Mouse (Mus musculus) embryo, embryonic 11 days (tissue): ENCODE data around the gene Runx3.

Source experiments
- DNase-seq: peaks from one replicate; pipeline ENCODE4 v3.0.0-alpha.2; 2015

The Runx3 gene

GRCm38 (mm10) chr4:135120342-135121100, at the start of gene Runx3:
TSS of gene Runx3 (plus strand) at chr4:135120652.
- DNase-seq = no peak

GRCm38 (mm10) chr4:135072671-135073070, 47.8 kb upstream of the Runx3 start:
- no peak for DNase-seq

GRCm38 (mm10) chr4:135073523-135073922, 46.9 kb upstream of the Runx3 start:
- no peak for DNase-seq

DNA sequence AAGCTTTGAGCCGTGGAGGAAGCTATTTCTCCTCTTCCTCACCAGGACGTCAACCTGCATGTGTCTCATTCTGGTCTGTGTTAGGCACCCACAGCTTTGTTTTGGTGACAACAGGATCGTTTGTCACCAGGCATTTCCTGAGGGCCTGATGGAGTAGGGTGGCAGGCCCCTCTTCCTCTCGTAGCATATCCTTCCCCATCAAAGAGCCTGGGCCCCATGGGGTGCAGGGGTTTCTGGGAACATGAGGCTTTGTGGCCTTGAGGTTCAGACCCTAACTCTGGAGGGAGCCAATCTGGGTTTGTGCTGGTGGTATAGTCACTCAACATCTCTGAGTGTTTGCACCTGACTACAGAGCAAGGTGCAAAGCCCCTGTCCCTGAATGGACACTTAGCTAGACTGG, 45.8 kb upstream of the Runx3 start:
- no peak for DNase-seq

DNA sequence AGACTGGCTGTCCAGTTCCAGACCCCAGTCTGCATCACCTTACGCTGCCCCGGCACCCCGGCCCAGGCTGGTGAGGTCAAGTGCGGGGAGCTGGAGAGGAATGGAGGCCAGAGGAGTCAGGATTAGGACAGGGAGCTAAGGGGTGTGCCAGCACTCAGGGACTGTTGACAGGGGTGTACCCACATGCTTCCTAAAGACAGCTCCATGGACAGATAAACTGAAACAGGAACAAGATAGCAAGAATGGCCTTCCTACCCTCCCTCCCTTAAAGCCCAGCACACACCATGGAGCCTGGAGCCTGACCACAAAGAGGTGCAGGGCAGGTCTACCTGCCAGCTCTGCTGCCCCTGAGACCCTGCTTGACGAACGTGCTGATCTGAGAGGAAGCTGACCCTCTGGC, 45.1 kb upstream of the Runx3 start:
- DNase-seq = no peak

- DNase-seq = no peak
Measured at GRCm38 (mm10) chr4:135076611-135077010, 43.8 kb upstream of the Runx3 start.

DNA sequence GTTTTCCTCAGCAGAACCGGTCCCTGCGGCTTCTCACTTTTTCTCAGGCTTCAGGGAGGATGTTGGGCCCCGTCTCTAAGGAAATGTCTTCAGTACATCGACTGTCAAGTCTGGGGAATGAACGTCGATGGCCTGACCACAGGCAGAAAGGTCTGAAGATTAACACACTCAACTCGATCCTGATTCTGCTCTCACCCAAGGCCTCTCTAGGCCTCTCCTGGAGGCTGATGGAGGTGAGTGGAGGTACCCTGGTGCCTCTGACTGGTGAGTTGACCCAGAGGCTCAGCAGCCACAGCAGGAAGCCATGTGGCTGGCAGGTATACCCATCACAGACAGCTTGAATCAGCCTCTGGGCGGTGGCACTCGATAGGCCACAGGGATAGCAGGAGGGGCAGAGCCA, 43.3 kb upstream of the Runx3 start:
- no peak for DNase-seq

DNA sequence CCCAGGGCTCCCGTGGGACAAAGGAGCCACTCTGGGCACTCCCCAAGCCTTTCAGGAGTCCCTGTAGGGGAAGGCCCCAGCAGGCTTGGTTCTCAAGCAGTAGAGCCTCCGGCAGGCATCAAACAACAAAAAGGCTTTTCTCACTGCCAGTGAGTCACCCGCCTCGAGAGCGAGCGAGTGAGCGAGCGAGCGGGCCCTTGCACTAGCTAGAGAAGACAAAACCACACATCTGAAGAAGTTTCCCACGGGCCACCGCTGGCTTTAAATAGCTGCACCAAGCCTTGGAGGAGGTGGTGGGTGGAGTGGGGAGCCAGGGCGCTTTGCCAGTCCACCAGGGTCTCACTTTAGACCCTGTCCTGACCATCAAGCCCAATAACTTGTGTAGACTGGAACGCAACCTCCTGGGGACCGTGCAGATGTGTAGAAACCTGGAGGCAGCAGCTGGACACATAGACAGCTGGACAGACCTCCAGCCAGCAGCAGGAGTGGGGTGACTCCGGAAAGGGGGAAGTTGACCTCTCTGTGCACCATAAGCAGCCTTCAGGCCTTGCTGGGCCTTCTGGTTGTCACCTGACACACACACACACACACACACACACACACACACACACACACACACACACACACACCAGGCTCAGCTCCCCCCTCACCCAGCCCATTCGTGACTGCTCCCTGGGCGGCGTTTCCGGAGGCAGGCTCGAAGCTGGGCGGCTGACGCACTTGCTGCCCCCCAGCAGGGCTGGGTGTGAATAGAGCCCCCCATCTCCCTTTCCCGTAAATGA, 40.4 kb upstream of the Runx3 start:
- peak; percentile 21 for DNase-seq

DNA sequence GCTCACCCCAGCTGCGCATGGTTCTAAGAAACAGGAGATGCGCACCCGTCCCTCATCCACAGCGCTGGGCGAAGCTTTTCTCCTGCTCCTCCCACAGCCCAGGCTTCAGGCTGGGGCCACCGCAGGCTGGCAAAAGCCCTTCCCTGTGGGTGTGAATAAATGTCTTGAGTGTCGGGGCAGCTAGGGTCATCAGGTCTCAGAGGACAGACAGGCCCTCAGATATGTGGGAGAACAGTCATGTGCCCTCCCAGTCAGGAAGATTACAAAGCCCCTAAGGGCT, 39.9 kb upstream of the Runx3 start:
- no peak for DNase-seq

DNA sequence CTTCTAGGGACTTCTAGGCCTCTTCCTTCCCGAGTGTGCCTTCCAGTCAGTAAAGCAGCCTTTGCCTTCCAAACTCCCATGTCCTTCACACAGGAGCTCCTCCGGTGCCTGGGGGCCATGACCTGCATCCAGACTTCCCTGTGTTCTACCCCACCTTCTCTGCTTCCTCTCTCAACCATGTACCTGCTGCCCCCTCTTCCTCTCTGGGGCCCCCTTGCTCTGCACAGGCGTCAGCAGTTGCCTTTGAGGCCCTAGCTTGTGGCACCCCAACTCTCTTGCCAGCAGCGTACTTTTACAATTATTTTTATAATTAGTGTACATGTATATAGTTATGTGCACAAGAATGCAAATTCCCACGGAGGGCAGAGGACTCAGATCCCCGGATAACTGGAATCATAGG, 37.4 kb upstream of the Runx3 start:
- no peak for DNase-seq

DNA sequence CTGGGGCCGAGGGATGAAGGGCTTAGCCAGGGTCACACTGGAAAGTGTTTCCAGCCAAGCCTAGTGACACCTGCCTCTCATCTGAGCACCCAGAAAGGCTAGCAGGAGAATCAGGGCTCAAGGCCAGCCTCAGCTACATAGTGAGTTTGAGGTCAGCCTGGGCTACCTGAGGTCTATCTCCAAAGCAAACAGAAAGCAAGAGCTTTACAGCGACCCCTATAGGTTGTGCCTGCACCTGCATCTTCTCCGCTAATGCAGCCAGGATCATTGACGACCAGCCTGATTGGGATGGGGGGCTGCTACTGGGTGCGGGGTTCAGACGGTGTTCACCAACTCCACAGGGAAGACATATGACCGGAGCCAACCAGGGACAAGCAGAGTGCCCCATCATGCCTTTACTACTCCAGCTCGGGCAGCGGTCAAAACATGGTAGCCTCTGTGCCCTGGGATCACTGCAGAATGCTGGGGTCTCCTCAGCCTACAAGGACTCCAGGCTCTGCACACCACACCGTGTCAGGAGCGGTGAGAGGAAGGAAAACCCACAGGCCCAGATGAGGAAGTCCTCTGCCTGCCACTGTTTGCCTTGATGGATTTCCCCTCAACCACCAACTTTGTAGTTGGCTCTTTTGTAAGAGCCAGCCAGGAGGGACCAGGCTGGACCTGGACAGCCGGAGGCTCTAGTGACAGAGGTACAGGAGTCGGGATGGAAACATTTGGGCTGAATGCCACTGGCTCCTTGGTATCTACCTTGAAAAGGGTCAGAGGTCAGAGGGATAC, 35.2 kb upstream of the Runx3 start:
- DNase-seq = no peak

DNA sequence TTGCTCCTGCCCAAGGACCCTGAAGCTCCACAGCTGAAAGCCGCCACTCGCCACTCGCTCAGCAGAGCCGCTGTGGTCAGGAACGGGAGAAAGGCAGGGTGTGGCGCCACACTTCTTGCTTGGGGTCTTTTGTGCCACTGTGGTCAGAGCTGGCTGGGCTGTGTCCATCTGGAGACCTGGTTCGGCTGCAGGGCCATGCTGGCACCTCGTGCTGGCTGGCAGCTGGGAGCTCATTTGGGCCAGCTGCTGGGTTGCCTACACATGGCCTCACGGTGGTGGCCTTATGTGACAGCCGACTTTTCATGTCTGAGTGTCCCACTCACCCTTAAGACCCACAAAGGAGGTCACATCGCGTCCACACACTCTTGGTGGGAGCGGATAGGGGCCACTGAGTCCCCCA, 29.8 kb upstream of the Runx3 start:
- no peak for DNase-seq

GRCm38 (mm10) chr4:135092871-135093270, 27.6 kb upstream of the Runx3 start:
- no peak for DNase-seq

DNA sequence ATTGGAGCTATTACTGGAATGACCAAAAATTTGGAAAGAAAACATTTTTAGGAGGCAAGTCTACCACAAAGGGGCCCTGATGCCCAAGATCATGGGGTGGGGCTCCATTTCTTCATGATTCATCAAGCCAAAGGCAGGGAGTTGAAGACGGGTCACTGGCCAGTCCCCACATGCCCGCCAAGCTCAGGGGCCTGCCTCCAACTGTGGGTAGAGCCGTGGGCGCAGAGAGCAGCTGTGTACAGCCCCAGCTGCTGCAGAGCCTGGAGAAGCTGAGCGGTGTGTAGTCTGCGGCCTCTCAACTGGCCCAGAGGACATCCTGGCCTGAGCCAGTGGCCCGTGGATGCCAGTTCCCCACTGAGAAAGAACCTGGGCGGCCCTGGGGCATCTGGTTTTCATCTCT, 24.8 kb upstream of the Runx3 start:
- no peak for DNase-seq

GRCm38 (mm10) chr4:135097910-135098891, 22.3 kb upstream of the Runx3 start:
- no peak for DNase-seq

DNA sequence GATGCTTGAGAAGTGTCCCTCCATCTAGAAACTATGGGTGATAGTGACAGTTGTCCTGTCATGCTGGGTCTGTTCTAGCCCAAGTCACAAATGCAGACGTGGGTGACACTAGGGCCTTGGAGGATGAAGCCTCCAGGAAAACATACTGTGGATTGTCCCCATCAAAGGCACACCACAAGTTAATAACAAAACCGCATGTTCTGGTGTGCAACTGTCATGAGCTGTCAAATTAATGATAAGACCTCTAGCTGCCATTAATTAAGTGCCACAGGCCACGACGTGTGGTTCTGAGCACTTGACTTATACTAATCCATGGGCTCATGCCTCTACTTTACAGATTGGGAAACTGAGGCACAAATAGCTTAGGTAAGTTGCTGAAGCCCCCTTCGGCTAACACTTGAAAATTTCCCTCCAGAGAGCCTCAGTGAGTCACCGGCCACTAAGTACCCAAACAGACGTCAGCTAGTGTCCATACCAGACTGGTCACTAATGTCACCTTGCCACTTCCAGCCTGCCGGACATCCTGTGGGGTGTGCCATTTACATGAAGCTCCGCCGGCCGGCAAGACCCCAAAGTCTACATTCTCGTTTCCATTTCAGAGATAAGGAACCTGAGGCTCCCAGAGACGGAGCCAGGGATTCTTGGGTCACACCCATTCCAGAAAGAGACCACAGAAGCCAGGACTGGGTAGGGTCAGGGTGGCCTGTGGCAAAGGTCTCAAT, 18.3 kb upstream of the Runx3 start:
- DNase-seq = no peak

GRCm38 (mm10) chr4:135102761-135103160, 17.7 kb upstream of the Runx3 start:
- DNase-seq = no peak

GRCm38 (mm10) chr4:135103800-135104199, 16.7 kb upstream of the Runx3 start:
- DNase-seq = no peak

- DNase-seq = no peak
Measured at GRCm38 (mm10) chr4:135106968-135107367, 13.5 kb upstream of the Runx3 start.

DNA sequence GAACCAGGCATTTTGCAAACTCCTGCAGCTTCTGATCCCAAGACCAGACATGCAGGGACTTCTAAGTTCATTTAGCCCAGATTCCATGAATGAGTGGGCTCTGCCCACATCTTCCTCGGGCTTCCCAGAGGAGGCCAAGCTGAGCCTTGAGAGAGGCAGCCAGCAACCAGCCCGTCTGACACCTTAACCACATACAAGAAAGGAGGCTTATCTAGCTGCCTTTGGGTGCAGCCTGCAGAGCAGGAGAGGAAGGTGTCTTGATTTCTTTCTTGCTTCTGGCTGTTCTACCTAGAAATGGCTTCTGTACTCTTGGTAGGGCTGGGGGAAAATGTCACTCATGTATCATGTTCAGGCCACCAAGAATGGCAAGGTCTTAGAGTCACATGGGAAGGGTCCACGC, 11.8 kb upstream of the Runx3 start:
- no peak for DNase-seq

GRCm38 (mm10) chr4:135113656-135114055, 6.8 kb upstream of the Runx3 start:
- no peak for DNase-seq

- DNase-seq = no peak
Measured at GRCm38 (mm10) chr4:135114301-135114700, 6.2 kb upstream of the Runx3 start.
